Mouse (Mus musculus) heart, embryonic 11.5 days (tissue): ENCODE results near the gene 1700003F12Rik. TPM values are rescaled to one million over a fixed set of nuclear protein-coding genes. Genes with fewer than 3 reads are reported as not detected.
A peak's percentile ranks its signal among the peaks of the same experiment; 100 is the strongest.

Experiments used
- ATAC-seq: fragments of 200-750 bp; cut with Nextera tagmentation; replicated peaks from 2 replicates; pipeline ENCODE4 v1.8.0; 2017; ENCODE audit warnings: moderate library complexity; ENCODE audit not compliant: insufficient number of reproducible peaks, low FRiP score, low TSS enrichment
- H3K27ac ChIP-seq: fragments of 300-500 bp; sonication (generic); 2 replicates; pipeline ENCODE4 v1.5.1; 2014; ENCODE audit warnings: mild to moderate bottlenecking, low read depth, low read length
- H3K27me3 ChIP-seq: fragments of 300-500 bp; sonication (generic); 2 replicates; pipeline ENCODE4 v1.6.1; 2014; ENCODE audit warnings: mild to moderate bottlenecking, low read length, mixed read lengths; ENCODE audit not compliant: control insufficient read depth, insufficient read depth
- H3K36me3 ChIP-seq: fragments of 300-500 bp; sonication (generic); 2 replicates; pipeline ENCODE4 v1.6.1; 2014; ENCODE audit warnings: mild to moderate bottlenecking, low read length, moderate library complexity, mixed read lengths; ENCODE audit not compliant: control insufficient read depth, insufficient read depth
- H3K4me1 ChIP-seq: fragments of 300-500 bp; sonication (generic); 2 replicates; pipeline ENCODE4 v1.6.1; 2014; ENCODE audit warnings: low read length; ENCODE audit not compliant: control insufficient read depth, insufficient read depth
- H3K4me2 ChIP-seq: fragments of 300-500 bp; sonication (generic); 2 replicates; pipeline ENCODE4 v1.6.1; 2014; ENCODE audit warnings: mild to moderate bottlenecking, moderate library complexity
- H3K4me3 ChIP-seq: fragments of 300-500 bp; sonication (generic); 2 replicates; pipeline ENCODE4 v1.5.1; 2014; ENCODE audit warnings: low read depth, low read length
- H3K9ac ChIP-seq: fragments of 300-500 bp; sonication (generic); 2 replicates; pipeline ENCODE4 v1.6.1; 2014; ENCODE audit warnings: mild to moderate bottlenecking, low read depth, low read length, moderate library complexity
- H3K9me3 ChIP-seq: fragments of 300-500 bp; sonication (generic); replicated peaks from 2 replicates; pipeline ENCODE4 v1.6.1; 2016; ENCODE audit warnings: low read length; ENCODE audit not compliant: control insufficient read depth
- WGBS: fragments of 180-500 bp; shearing (Covaris S2); extraction: QIAGEN DNeasy Blood & Tissue Kit; methylation state at CpG from one replicate; pipeline ENCODE4 v1.1.7; 2014; ENCODE audit not compliant: insufficient replicate concordance; 5-methylcytosine and 5-hydroxymethylcytosine counted together
- polyA plus RNA-seq: library from polyadenylated mRNA; unstranded; fragments of >200 nt; fragmentation: Nextera tagmentation; extraction: Ambion mirVana; gene quantifications from 2 replicates; pipeline ENCODE4 v1.2.1, GENCODE M21; 2014

The 1700003F12Rik gene
- polyA plus RNA-seq, 1 experiment from 2014 or later, result 1.4 TPM

- ATAC-seq, result no peak
- H3K9ac ChIP-seq, result no peak overlapping the region
- no peak overlapping the region for H3K27ac ChIP-seq
- H3K36me3 ChIP-seq, result peaks cover 4% of the 10 kb centered on the region; the same call in 1 of the 2 replicates
- no peak overlapping the region for H3K4me3 ChIP-seq
- H3K4me1 ChIP-seq, result 0 out of 2 replicates have a peak, but pooled peaks cover 4% of the 10 kb centered on the region
- WGBS, result 27% methylated on average over 3 of the region's 3 CpGs
- no peaks in the 10 kb centered on the region for H3K27me3 ChIP-seq
- no peak overlapping the region for H3K4me2 ChIP-seq
- H3K9me3 ChIP-seq, result no peaks in the 10 kb centered on the region
Measured at GRCm38 (mm10) chr2:154538710-154539109, 8.2 kb upstream of the 1700003F12Rik start.

GRCm38 (mm10) chr2:154539720-154540119 is 7.2 kb upstream of the 1700003F12Rik start:
- H3K27me3 ChIP-seq, result no peaks in the 10 kb centered on the region
- WGBS, result 73% methylated on average over 3 of the region's 3 CpGs
- 0 out of 2 replicates have a peak, but pooled peaks cover 4% of the 10 kb centered on the region for H3K4me1 ChIP-seq
- no peak overlapping the region for H3K9ac ChIP-seq
- H3K27ac ChIP-seq, result no peak overlapping the region
- H3K4me3 ChIP-seq, result no peak overlapping the region
- no peaks in the 10 kb centered on the region for H3K9me3 ChIP-seq
- peaks cover 4% of the 10 kb centered on the region; the same call in 1 of the 2 replicates for H3K36me3 ChIP-seq
- no peak for ATAC-seq
- H3K4me2 ChIP-seq, result no peak overlapping the region

DNA sequence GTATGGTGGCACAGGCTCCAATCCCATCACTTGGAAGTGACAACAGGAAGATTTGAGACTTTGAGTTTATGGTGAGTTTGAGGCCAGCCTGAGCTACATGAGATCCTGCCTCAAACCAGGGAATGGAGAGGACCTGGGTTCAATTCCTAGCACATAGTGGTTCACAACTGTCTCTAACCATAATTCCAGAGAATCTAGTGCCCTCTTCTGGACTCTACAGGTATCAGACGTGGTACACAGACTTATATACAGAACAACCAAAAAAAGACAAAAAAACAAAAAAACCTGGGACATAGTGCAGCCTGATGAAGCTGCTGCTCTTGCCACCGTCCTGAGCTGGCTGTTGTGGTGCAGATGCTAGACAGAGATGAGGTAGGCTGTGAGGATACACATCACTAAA is 5.3 kb upstream of the 1700003F12Rik start:
- ATAC-seq, result no peak
- no peak overlapping the region for H3K4me2 ChIP-seq

DNA sequence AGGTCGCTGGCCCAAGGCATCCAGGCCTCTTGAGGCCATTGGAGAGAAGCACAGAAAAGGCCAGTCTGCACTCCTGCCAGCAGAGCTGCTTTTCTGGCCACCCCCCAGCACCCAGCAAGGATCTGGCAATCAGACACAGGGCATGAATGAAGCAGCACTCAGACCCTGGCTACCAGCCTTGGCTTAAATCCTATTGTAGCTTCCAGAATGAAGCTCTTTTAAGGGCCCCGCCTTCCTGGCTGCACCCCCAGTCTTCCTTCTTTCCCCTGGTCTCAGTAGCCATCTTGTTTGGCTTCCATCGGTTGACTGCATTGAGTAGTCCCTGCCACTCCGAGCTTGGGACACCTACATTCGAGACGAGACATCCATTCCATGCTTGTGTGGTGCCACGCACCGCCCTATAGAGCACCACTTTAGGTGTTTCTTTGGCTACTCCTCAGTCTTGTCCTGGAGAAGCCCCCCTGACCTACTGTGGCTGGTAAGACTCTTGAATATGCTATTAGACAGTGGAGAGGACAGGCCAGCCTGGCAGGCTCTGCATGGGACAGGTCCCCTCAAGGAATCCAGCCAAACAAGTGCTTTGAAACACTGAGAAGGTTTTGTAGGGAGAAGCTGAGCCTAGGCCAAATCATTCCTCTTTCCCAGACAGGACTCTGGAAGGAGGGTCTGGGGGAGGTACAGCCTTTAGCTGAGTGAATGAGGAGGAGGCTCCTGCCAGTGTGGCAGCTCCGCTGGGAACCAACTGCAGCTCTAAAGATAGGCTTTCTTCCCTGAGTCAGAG is 3.1 kb upstream of the 1700003F12Rik start:
- Histone ChIP-seq H3K27ac (no peak overlapping the region), H3K9me3 (no peaks in the 10 kb centered on the region), H3K36me3 (no peaks in the 10 kb centered on the region), H3K9ac (no peak overlapping the region), H3K4me2 (no peak overlapping the region), H3K27me3 (no peaks in the 10 kb centered on the region), H3K4me1 (0 out of 2 replicates have a peak, but pooled peaks cover 3% of the 10 kb centered on the region), H3K4me3 (no peak overlapping the region)
- no peak for ATAC-seq
- WGBS, result 80% methylated on average over 9 of the region's 9 CpGs

More for the DNA sequence above, 5.3 kb upstream of the 1700003F12Rik start:
- H3K9me3 ChIP-seq, result no peaks in the 10 kb centered on the region
- WGBS, result 76% methylated on average over 2 of the region's 2 CpGs
- H3K9ac ChIP-seq, result no peak overlapping the region
- no peaks in the 10 kb centered on the region for H3K27me3 ChIP-seq
- 0 out of 2 replicates have a peak, but pooled peaks cover 4% of the 10 kb centered on the region for H3K4me1 ChIP-seq
- H3K4me3 ChIP-seq, result no peak overlapping the region
- no peak overlapping the region for H3K27ac ChIP-seq
- H3K36me3 ChIP-seq, result no peaks in the 10 kb centered on the region

DNA sequence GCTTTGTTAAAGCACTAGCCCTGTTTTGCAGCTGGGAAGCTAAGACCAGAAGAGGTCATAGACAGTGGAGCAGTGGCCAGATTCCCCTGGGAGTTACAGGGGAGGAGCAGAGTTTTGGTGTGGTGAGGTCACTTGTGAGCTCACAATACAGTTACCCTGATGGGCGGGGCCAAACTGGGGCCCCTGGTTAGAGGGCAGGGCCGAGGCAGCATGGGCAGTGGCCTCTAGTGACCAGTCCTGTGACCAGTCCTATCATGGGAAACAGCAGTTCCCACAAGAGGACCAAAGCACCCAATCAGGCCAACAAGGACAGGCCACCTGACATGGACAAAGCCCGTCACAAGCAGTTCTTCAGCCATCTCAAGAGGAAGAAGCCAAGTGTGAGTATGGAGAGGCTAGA is 1.8 kb downstream of the 1700003F12Rik start:
- H3K9me3 ChIP-seq, result no peaks in the 10 kb centered on the region
- H3K27ac ChIP-seq, result no peak overlapping the region
- ATAC-seq, result peak; percentile 26; the same call in 1 of the 2 replicates
- 47% methylated on average over 3 of the region's 3 CpGs for WGBS
- H3K4me1 ChIP-seq, result peaks cover 12% of the 10 kb centered on the region; the same call in 1 of the 2 replicates
- no peaks in the 10 kb centered on the region for H3K36me3 ChIP-seq
- H3K9ac ChIP-seq, result no peak overlapping the region
- peak overlapping the region; percentile 82; the same call in 1 of the 2 replicates for H3K4me2 ChIP-seq
- peaks cover 28% of the 10 kb centered on the region for H3K27me3 ChIP-seq
- no peak overlapping the region for H3K4me3 ChIP-seq

GRCm38 (mm10) chr2:154549127-154549885 is 2.4 kb downstream of the 1700003F12Rik start:
- peak overlapping the region; percentile 82 for H3K4me2 ChIP-seq
- peak overlapping the region; percentile 42 for H3K4me3 ChIP-seq
- H3K9me3 ChIP-seq, result no peaks in the 10 kb centered on the region
- no peaks in the 10 kb centered on the region for H3K36me3 ChIP-seq
- H3K4me1 ChIP-seq, result peaks cover 12% of the 10 kb centered on the region; the same call in 1 of the 2 replicates
- peak overlapping the region; percentile 0; the same call in 1 of the 2 replicates for H3K9ac ChIP-seq
- 4% methylated on average over 47 of the region's 48 CpGs for WGBS
- peaks cover 28% of the 10 kb centered on the region for H3K27me3 ChIP-seq
- ATAC-seq, result peak; percentile 66
- H3K27ac ChIP-seq, result no peak overlapping the region

DNA sequence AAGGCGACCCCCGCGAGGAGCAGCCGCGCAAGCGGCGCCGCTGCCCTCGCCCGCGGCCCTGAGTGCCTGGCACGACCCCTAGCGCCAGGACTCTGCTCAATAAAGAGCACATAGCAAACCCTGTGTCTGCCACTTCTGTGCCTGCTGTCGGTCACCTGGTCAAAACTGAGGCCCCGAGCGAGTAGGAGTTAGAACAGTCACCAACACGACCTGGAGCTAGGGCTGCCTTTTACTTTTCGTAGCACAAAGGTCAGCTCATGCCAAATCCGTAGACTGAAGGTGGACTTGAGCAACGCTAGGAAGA is 3.0 kb downstream of the 1700003F12Rik start:
- H3K4me1 ChIP-seq, result peaks cover 12% of the 10 kb centered on the region; the same call in 1 of the 2 replicates
- H3K4me3 ChIP-seq, result peak overlapping the region; percentile 42
- peak overlapping the region; percentile 82 for H3K4me2 ChIP-seq
- H3K27ac ChIP-seq, result no peak overlapping the region
- H3K36me3 ChIP-seq, result no peaks in the 10 kb centered on the region
- H3K9me3 ChIP-seq, result no peaks in the 10 kb centered on the region
- ATAC-seq, result no peak
- WGBS, result 14% methylated on average over 20 of the region's 20 CpGs
- peaks cover 28% of the 10 kb centered on the region for H3K27me3 ChIP-seq
- no peak overlapping the region for H3K9ac ChIP-seq

GRCm38 (mm10) chr2:154550937-154551336 is 4.1 kb downstream of the 1700003F12Rik start:
- WGBS, result 56% methylated on average over 2 of the region's 2 CpGs
- Histone ChIP-seq H3K9me3 (no peaks in the 10 kb centered on the region), H3K27ac (no peak overlapping the region), H3K27me3 (peaks cover 28% of the 10 kb centered on the region), H3K4me1 (peaks cover 12% of the 10 kb centered on the region; the same call in 1 of the 2 replicates), H3K4me3 (no peak overlapping the region), H3K36me3 (no peaks in the 10 kb centered on the region), H3K4me2 (no peak overlapping the region), H3K9ac (no peak overlapping the region)
- no peak for ATAC-seq
